Mouse (Mus musculus): ENCODE measurements at regions not wholly inside any gene's neighbourhood (a gene's known extent, or its start where the extent isn't known, plus 50 kb on each side); places are given as distances from the start of the nearest gene placed in this dataset.

- no peak for DNase-seq
- Histone ChIP-seq H3K4me1 (ENCODE audit: control insufficient read depth, insufficient read depth, low read length) (no peaks in the 10 kb centered on the region), H3K27me3 (replicated peaks; ENCODE audit: control insufficient read depth, insufficient read depth, low read length) (no peaks in the 10 kb centered on the region), H3K4me3 (ENCODE audit: insufficient read depth, low read depth, low read length) (no peak overlapping the region), H3K27ac (ENCODE audit: insufficient read depth, low read depth, low read length) (no peak overlapping the region), H3K36me3 (ENCODE audit: control insufficient read depth, insufficient read depth, low read length) (no peaks in the 10 kb centered on the region)
- 61% methylated on average over 4 of the region's 4 CpGs for WGBS
- TF ChIP-seq CTCF (conservative IDR thresholded peaks at IDR 0.05; ENCODE audit: insufficient read depth, insufficient read length, low read depth, low read length) (no peak), POLR2A (IDR thresholded peaks at IDR 0.05; ENCODE audit: low read depth, low read length) (no peak)
Observed at GRCm38 (mm10) chr17:45808374-45808773, 74.7 kb upstream of the 1600014C23Rik start.

- Histone ChIP-seq H3K27ac (ENCODE audit: insufficient read depth, low read depth, low read length) (no peak overlapping the region), H3K4me1 (ENCODE audit: control insufficient read depth, insufficient read depth, low read length) (no peaks in the 10 kb centered on the region), H3K4me3 (ENCODE audit: insufficient read depth, low read depth, low read length) (no peak overlapping the region), H3K27me3 (replicated peaks; ENCODE audit: control insufficient read depth, insufficient read depth, low read length) (no peaks in the 10 kb centered on the region), H3K36me3 (ENCODE audit: control insufficient read depth, insufficient read depth, low read length) (no peaks in the 10 kb centered on the region)
- no peak for DNase-seq
- TF ChIP-seq CTCF (conservative IDR thresholded peaks at IDR 0.05; ENCODE audit: insufficient read depth, insufficient read length, low read depth, low read length): no peak
- WGBS: 65% methylated on average over 13 of the region's 13 CpGs
Observed at GRCm38 (mm10) chr17:45807452-45807851, 73.8 kb upstream of the 1600014C23Rik start.

GRCm38 (mm10) chr17:45806831-45807230, 73.2 kb upstream of the 1600014C23Rik start:
- no peak for TF ChIP-seq CTCF (conservative IDR thresholded peaks at IDR 0.05; ENCODE audit: insufficient read depth, insufficient read length, low read depth, low read length)
- no peak for TF ChIP-seq POLR2A (IDR thresholded peaks at IDR 0.05; ENCODE audit: low read depth, low read length)
- no peak overlapping the region for H3K27ac ChIP-seq (ENCODE audit: insufficient read depth, low read depth, low read length)
- 80% methylated on average over 4 of the region's 4 CpGs for WGBS

GRCm38 (mm10) chr17:45806430-45806829, 72.8 kb upstream of the 1600014C23Rik start:
- Histone ChIP-seq H3K4me1 (ENCODE audit: control insufficient read depth, insufficient read depth, low read length) (no peaks in the 10 kb centered on the region), H3K27ac (ENCODE audit: insufficient read depth, low read depth, low read length) (no peak overlapping the region), H3K4me3 (ENCODE audit: insufficient read depth, low read depth, low read length) (no peak overlapping the region), H3K27me3 (replicated peaks; ENCODE audit: control insufficient read depth, insufficient read depth, low read length) (no peaks in the 10 kb centered on the region), H3K36me3 (ENCODE audit: control insufficient read depth, insufficient read depth, low read length) (no peaks in the 10 kb centered on the region)
- WGBS: 73% methylated on average over 5 of the region's 5 CpGs
- DNase-seq: no peak
- TF ChIP-seq CTCF (conservative IDR thresholded peaks at IDR 0.05; ENCODE audit: insufficient read depth, insufficient read length, low read depth, low read length): no peak
- no peak for TF ChIP-seq POLR2A (IDR thresholded peaks at IDR 0.05; ENCODE audit: low read depth, low read length)

More at GRCm38 (mm10) chr17:45806831-45807230, 73.2 kb upstream of the 1600014C23Rik start:
- Histone ChIP-seq H3K27me3 (replicated peaks; ENCODE audit: control insufficient read depth, insufficient read depth, low read length) (no peaks in the 10 kb centered on the region), H3K36me3 (ENCODE audit: control insufficient read depth, insufficient read depth, low read length) (no peaks in the 10 kb centered on the region), H3K4me1 (ENCODE audit: control insufficient read depth, insufficient read depth, low read length) (no peaks in the 10 kb centered on the region), H3K4me3 (ENCODE audit: insufficient read depth, low read depth, low read length) (no peak overlapping the region)
- DNase-seq: no peak

- H3K4me3 ChIP-seq (ENCODE audit: insufficient read depth, low read depth, low read length): no peak overlapping the region
- H3K27ac ChIP-seq (ENCODE audit: insufficient read depth, low read depth, low read length): no peak overlapping the region
- peak; percentile 69 for DNase-seq
- H3K36me3 ChIP-seq (ENCODE audit: control insufficient read depth, insufficient read depth, low read length): no peaks in the 10 kb centered on the region
- H3K4me1 ChIP-seq (ENCODE audit: control insufficient read depth, insufficient read depth, low read length): no peaks in the 10 kb centered on the region
- WGBS: 13% methylated on average over 35 of the region's 35 CpGs
- no peaks in the 10 kb centered on the region for H3K27me3 ChIP-seq (replicated peaks; ENCODE audit: control insufficient read depth, insufficient read depth, low read length)
- TF ChIP-seq POLR2A (IDR thresholded peaks at IDR 0.05; ENCODE audit: low read depth, low read length) (no peak), CTCF (conservative IDR thresholded peaks at IDR 0.05; ENCODE audit: insufficient read depth, insufficient read length, low read depth, low read length) (peak; percentile 46)
Observed at GRCm38 (mm10) chr17:45805471-45806082, 71.9 kb upstream of the 1600014C23Rik start.

GRCm38 (mm10) chr17:45803331-45803730, 69.7 kb upstream of the 1600014C23Rik start:
- Histone ChIP-seq H3K36me3 (ENCODE audit: control insufficient read depth, insufficient read depth, low read length) (no peaks in the 10 kb centered on the region), H3K27ac (ENCODE audit: insufficient read depth, low read depth, low read length) (no peak overlapping the region), H3K4me1 (ENCODE audit: control insufficient read depth, insufficient read depth, low read length) (no peaks in the 10 kb centered on the region), H3K4me3 (ENCODE audit: insufficient read depth, low read depth, low read length) (no peak overlapping the region), H3K27me3 (replicated peaks; ENCODE audit: control insufficient read depth, insufficient read depth, low read length) (no peaks in the 10 kb centered on the region)
- WGBS: 89% methylated on average over 8 of the region's 8 CpGs
- no peak for DNase-seq
- TF ChIP-seq POLR2A (IDR thresholded peaks at IDR 0.05; ENCODE audit: low read depth, low read length) (no peak), CTCF (conservative IDR thresholded peaks at IDR 0.05; ENCODE audit: insufficient read depth, insufficient read length, low read depth, low read length) (no peak)

- WGBS: 86% methylated on average over 8 of the region's 8 CpGs
- TF ChIP-seq CTCF (conservative IDR thresholded peaks at IDR 0.05; ENCODE audit: insufficient read depth, insufficient read length, low read depth, low read length) (no peak), POLR2A (IDR thresholded peaks at IDR 0.05; ENCODE audit: low read depth, low read length) (no peak)
- H3K36me3 ChIP-seq (ENCODE audit: control insufficient read depth, insufficient read depth, low read length): no peaks in the 10 kb centered on the region
- H3K27me3 ChIP-seq (replicated peaks; ENCODE audit: control insufficient read depth, insufficient read depth, low read length): no peaks in the 10 kb centered on the region
- H3K4me1 ChIP-seq (ENCODE audit: control insufficient read depth, insufficient read depth, low read length): no peaks in the 10 kb centered on the region
- no peak for DNase-seq
- no peak overlapping the region for H3K27ac ChIP-seq (ENCODE audit: insufficient read depth, low read depth, low read length)
- no peak overlapping the region for H3K4me3 ChIP-seq (ENCODE audit: insufficient read depth, low read depth, low read length)
Observed at GRCm38 (mm10) chr17:45802439-45802838, 68.8 kb upstream of the 1600014C23Rik start.

Measured in kidney, adult 2 months (tissue).